In the genomic region with DNA sequence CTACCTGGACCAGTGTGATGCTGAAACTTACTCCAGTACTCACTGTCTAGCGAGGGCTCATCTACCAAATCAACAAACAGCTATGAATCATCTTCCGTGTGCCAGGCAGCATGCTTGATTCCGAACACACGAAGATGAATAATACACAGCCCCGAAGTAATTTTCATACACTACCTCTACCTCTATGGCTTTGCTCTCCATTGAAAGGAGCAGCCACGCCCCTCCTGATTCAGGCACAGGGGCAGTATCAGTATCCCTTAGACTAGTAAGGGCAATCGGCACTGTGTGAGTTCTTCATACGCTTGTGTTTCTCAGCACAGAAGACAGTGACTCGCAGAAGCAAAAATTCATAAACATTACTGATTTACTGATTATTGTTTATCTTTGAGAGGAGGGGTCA, we compare ENCODE assay signal across 12 mouse cellular contexts. TPM values are rescaled to one million over a fixed set of nuclear protein-coding genes. Genes with fewer than 3 reads are reported as not detected.
A peak's percentile ranks its signal among the peaks of the same experiment; 100 is the strongest.
DNase-seq lines count a peak whose midpoint lies in the region; ATAC-seq and TF ChIP-seq lines count a peak whose summit lies in the region.
"Had no signal": no experiment of that assay in that cellular context is flagged by ENCODE, and none has a peak within 500 bp of the region (broad histone marks: within the 10 kb centered on the region; RNA-seq: fewer than 3 reads in every experiment).

No protein-coding gene starts in this region.

- no peaks in the 10 kb centered on the region for H3K36me3 ChIP-seq in heart, embryonic 14.5 days (ENCODE audit: control insufficient read depth, insufficient read depth, low read length)
- no peaks in the 10 kb centered on the region for H3K36me3 ChIP-seq in lung, postnatal 0 days (ENCODE audit: insufficient read depth, low read length)
- H3K36me3 ChIP-seq in liver, embryonic 12.5 days: no peaks in the 10 kb centered on the region
- H3K36me3 ChIP-seq in stomach, embryonic 16.5 days (ENCODE audit: control insufficient read depth, insufficient read depth, low read length): no peaks in the 10 kb centered on the region

- H3K27ac ChIP-seq in heart, embryonic 14.5 days (replicated peaks in 1 of 2; ENCODE audit: control insufficient read depth in 1 of 2, insufficient read depth in 1 of 2, low read depth in 2 of 2, low read length in 2 of 2): no peak overlapping the region
- H3K27ac ChIP-seq in lung, postnatal 0 days (ENCODE audit: low read length): no peak overlapping the region
- no peak overlapping the region for H3K27ac ChIP-seq in liver, embryonic 12.5 days
- peak overlapping the region; percentile 88 for H3K27ac ChIP-seq in stomach, embryonic 16.5 days (ENCODE audit: low read length)
- H3K27ac ChIP-seq: liver, embryonic 14.5 days had no signal

- H3K4me3 ChIP-seq in heart, embryonic 14.5 days (ENCODE audit: control insufficient read depth in 1 of 2, insufficient read depth in 1 of 2, low read depth in 1 of 2, low read length in 2 of 2): no peak overlapping the region; a peak in 1 of 4 replicates
- no peak overlapping the region for H3K4me3 ChIP-seq in lung, postnatal 0 days (ENCODE audit: low read depth, low read length)
- H3K4me3 ChIP-seq in liver, embryonic 12.5 days: 0 out of 2 replicates have a peak overlapping the region, but pooled peaks have one; percentile 30
- H3K4me3 ChIP-seq in stomach, embryonic 16.5 days (replicated peaks; ENCODE audit: low read length): peak overlapping the region; percentile 50; the same call in 1 of the 2 replicates

- peaks cover 6% of the 10 kb centered on the region; the same call in 1 of the 2 replicates for H3K27me3 ChIP-seq in heart, embryonic 14.5 days (ENCODE audit: control insufficient read depth, insufficient read depth, low read length)
- H3K27me3 ChIP-seq in lung, postnatal 0 days (replicated peaks; ENCODE audit: insufficient read depth, low read length): no peaks in the 10 kb centered on the region
- H3K27me3 ChIP-seq in liver, embryonic 12.5 days (replicated peaks): no peaks in the 10 kb centered on the region
- no peaks in the 10 kb centered on the region for H3K27me3 ChIP-seq in stomach, embryonic 16.5 days (ENCODE audit: control insufficient read depth, insufficient read depth, low read length)

- H3K9ac ChIP-seq in heart, embryonic 14.5 days (ENCODE audit: low read length): no peak overlapping the region
- H3K9ac ChIP-seq in lung, postnatal 0 days (replicated peaks; ENCODE audit: low read depth): no peak overlapping the region
- no peak overlapping the region for H3K9ac ChIP-seq in liver, embryonic 12.5 days
- no peak overlapping the region for H3K9ac ChIP-seq in stomach, embryonic 16.5 days (ENCODE audit: low read length)
- H3K9ac ChIP-seq: liver, embryonic 14.5 days had no signal

- WGBS in heart, embryonic 14.5 days: 64% methylated on average over 9 of the region's 9 CpGs
- 67% methylated on average over 9 of the region's 9 CpGs for WGBS in lung, postnatal 0 days
- 71% methylated on average over 9 of the region's 9 CpGs for WGBS in liver, embryonic 12.5 days (ENCODE audit: insufficient replicate concordance)
- WGBS in stomach, embryonic 16.5 days: 57% methylated on average over 9 of the region's 9 CpGs

- peaks cover 7% of the 10 kb centered on the region in 2 experiments; a peak in 2 of 4 replicates for H3K4me1 ChIP-seq in heart, embryonic 14.5 days (ENCODE audit: control insufficient read depth in 2 of 2, insufficient read depth in 2 of 2, low read length in 2 of 2)
- peaks cover 5% of the 10 kb centered on the region; the same call in 1 of the 2 replicates for H3K4me1 ChIP-seq in lung, postnatal 0 days (ENCODE audit: insufficient read depth, low read depth, low read length)
- peaks cover 38% of the 10 kb centered on the region for H3K4me1 ChIP-seq in liver, embryonic 12.5 days
- no peaks in the 10 kb centered on the region for H3K4me1 ChIP-seq in stomach, embryonic 16.5 days (ENCODE audit: control insufficient read depth, insufficient read depth, low read length)

- H3K4me2 ChIP-seq in heart, embryonic 14.5 days (ENCODE audit: low read length): peak overlapping the region; percentile 87
- H3K4me2 ChIP-seq in lung, postnatal 0 days (replicated peaks; ENCODE audit: low read depth, low read length): peak overlapping the region; percentile 63; the same call in 1 of the 2 replicates
- H3K4me2 ChIP-seq in liver, embryonic 12.5 days: peak overlapping the region; percentile 61
- H3K4me2 ChIP-seq in stomach, embryonic 16.5 days (ENCODE audit: low read depth, low read length): peak overlapping the region; percentile 59

- no peak for DNase-seq in heart, adult 11 months
- no peak for DNase-seq in lung, postnatal 0 days (ENCODE audit: low spot score)
- no peak for DNase-seq in lung, postnatal 10 days
- DNase-seq in thymus, postnatal 10 days (ENCODE audit: low spot score in 2 of 2): no peak
- no peak for DNase-seq in thymus, adult 18-20 months
- DNase-seq: right cerebral cortex, postnatal 4 days had no signal

- no peak for TF ChIP-seq EP300 in lung, postnatal 0 days (IDR thresholded peaks at IDR 0.05)

- TF ChIP-seq CTCF in lung, postnatal 0 days (IDR thresholded peaks at IDR 0.05): no peak

- no peak for ATAC-seq in heart, embryonic 14.5 days (ENCODE audit: insufficient number of reproducible peaks, insufficient read depth, low FRiP score, low read depth)
- no peak for ATAC-seq in lung, postnatal 0 days
- ATAC-seq in liver, embryonic 12.5 days: no peak
- ATAC-seq in stomach, embryonic 16.5 days (ENCODE audit: insufficient read depth, low FRiP score): peak; percentile 54; the same call in 1 of the 2 replicates

- H3K9me3 ChIP-seq in heart, embryonic 14.5 days (ENCODE audit: control insufficient read depth, low read length): no peaks in the 10 kb centered on the region
- H3K9me3 ChIP-seq in lung, postnatal 0 days (ENCODE audit: low read length): no peaks in the 10 kb centered on the region
- no peaks in the 10 kb centered on the region for H3K9me3 ChIP-seq in liver, embryonic 12.5 days (replicated peaks)
- no peaks in the 10 kb centered on the region for H3K9me3 ChIP-seq in stomach, embryonic 16.5 days (replicated peaks; ENCODE audit: control insufficient read depth, low read length)

RNA-seq across cellular contexts. Expression of a gene that starts 0.6 kb away (rescaled TPM):
- polyA plus RNA-seq in heart, embryonic 14.5 days (2014; fragmentation: Nextera tagmentation; extraction: Ambion mirVana): not detected in 2 replicates
- 0.30 and 0.31 TPM in 2 replicates for polyA plus RNA-seq in lung, postnatal 0 days (2015; fragmentation: Nextera tagmentation; extraction: Ambion mirVana)
- polyA plus RNA-seq in liver, embryonic 12.5 days (2016; fragmentation: Nextera tagmentation; extraction: Ambion mirVana): 0.44 and 0.54 TPM in 2 replicates
- polyA plus RNA-seq in stomach, embryonic 16.5 days (2015; fragmentation: Nextera tagmentation; extraction: Ambion mirVana): 5.3 and 5.4 TPM in 2 replicates

RNA-seq across cellular contexts. Expression of a gene that starts 39.0 kb away (rescaled TPM):
- not detected in 2 replicates for polyA plus RNA-seq in heart, embryonic 14.5 days (2014; fragmentation: Nextera tagmentation; extraction: Ambion mirVana)
- polyA plus RNA-seq in lung, postnatal 0 days (2015; fragmentation: Nextera tagmentation; extraction: Ambion mirVana): 0.10 and 0.13 TPM in 2 replicates
- 0.29 and 0.44 TPM in 2 replicates for polyA plus RNA-seq in liver, embryonic 12.5 days (2016; fragmentation: Nextera tagmentation; extraction: Ambion mirVana)
- polyA plus RNA-seq in stomach, embryonic 16.5 days (2015; fragmentation: Nextera tagmentation; extraction: Ambion mirVana): 0.26 and 0.29 TPM in 2 replicates
- polyA plus RNA-seq: CD4-positive, CD25-positive, alpha-beta regulatory T cell, adult 4 months had no signal

RNA-seq across cellular contexts. Expression of a gene that starts 44.3 kb away (rescaled TPM):
- polyA plus RNA-seq in heart, embryonic 14.5 days (2014; fragmentation: Nextera tagmentation; extraction: Ambion mirVana): 0.15 TPM in 1 of 2 replicates, not detected in the other
- polyA plus RNA-seq in lung, postnatal 0 days (2015; fragmentation: Nextera tagmentation; extraction: Ambion mirVana): 0.10 and 0.26 TPM in 2 replicates
- 1.8 and 2.3 TPM in 2 replicates for polyA plus RNA-seq in liver, embryonic 12.5 days (2016; fragmentation: Nextera tagmentation; extraction: Ambion mirVana)
- 0.20 and 0.48 TPM in 2 replicates for polyA plus RNA-seq in stomach, embryonic 16.5 days (2015; fragmentation: Nextera tagmentation; extraction: Ambion mirVana)
- polyA plus RNA-seq: neural tube, embryonic 14.5 days had no signal

Comparison
In these comparisons a context has a peak if more than half of its experiments do, and no peak if none do; other contexts are left out.
1. H3K4me3 ChIP-seq: peak in liver, embryonic 12.5 days (single experiment) and stomach, embryonic 16.5 days (single experiment); none in heart, embryonic 14.5 days (0 of 2) and lung, postnatal 0 days (single experiment).
2. Peak in every context shown above with its lines, with median percentiles within 50 percentile points of each other: H3K4me2 ChIP-seq.